Mouse (Mus musculus): ENCODE data around the gene Olfr183.
"Not testable (repeated sequence)": the region's sequence is repeated elsewhere in the genome, so short reads cannot be mapped to it uniquely, and the experiment has no call there.

The Olfr183 gene

GRCm38 (mm10) chr16:58995057-58995456 lies at the start of gene Olfr183:
TSS of gene Olfr183 (plus strand) at chr16:58995357.
- no peak for DNase-seq (ENCODE audit: low spot score)

GRCm38 (mm10) chr16:59007146-59007545 lies 12.0 kb downstream of the Olfr183 start:
- DNase-seq (ENCODE audit: low spot score), result no peak

GRCm38 (mm10) chr16:59013357-59014018 lies 18.3 kb downstream of the Olfr183 start:
- no peak for DNase-seq (ENCODE audit: low spot score)

GRCm38 (mm10) chr16:59030191-59030590 lies 35.0 kb downstream of the Olfr183 start, which contains the start of gene Olfr186:
TSS of gene Olfr186 (minus strand) at chr16:59030291.
- DNase-seq (ENCODE audit: low spot score), result no peak

- DNase-seq (ENCODE audit: low spot score), result no peak
Observed at GRCm38 (mm10) chr16:59039710-59040109, 44.6 kb downstream of the Olfr183 start, which contains the start of gene Olfr187. TSS of gene Olfr187 (minus strand) at chr16:59039767.

- DNase-seq (ENCODE audit: low spot score), result no peak
Observed at GRCm38 (mm10) chr16:59045835-59046234, 50.7 kb downstream of the Olfr183 start.

- DNase-seq (ENCODE audit: low spot score), result no peak
Observed at GRCm38 (mm10) chr16:59047579-59047978, 52.4 kb downstream of the Olfr183 start.

GRCm38 (mm10) chr16:59048860-59049259 lies 53.7 kb downstream of the Olfr183 start:
- no peak for DNase-seq (ENCODE audit: low spot score)

- DNase-seq (ENCODE audit: low spot score), result not testable (repeated sequence)
Observed at GRCm38 (mm10) chr16:59049286-59049685, 54.1 kb downstream of the Olfr183 start.
